Mouse (Mus musculus): ENCODE data around the gene Fmr1.
"Not testable (repeated sequence)": the region's sequence is repeated elsewhere in the genome, so short reads cannot be mapped to it uniquely, and the experiment has no call there.

Fmr1 gene

GRCm38 (mm10) chrX:68678333-68678740, at the start of gene Fmr1:
Fmr1 (plus strand) TSS chrX:68678541.
- DNase-seq (ENCODE audit: low read depth, low spot score) = peak; percentile 86

DNA sequence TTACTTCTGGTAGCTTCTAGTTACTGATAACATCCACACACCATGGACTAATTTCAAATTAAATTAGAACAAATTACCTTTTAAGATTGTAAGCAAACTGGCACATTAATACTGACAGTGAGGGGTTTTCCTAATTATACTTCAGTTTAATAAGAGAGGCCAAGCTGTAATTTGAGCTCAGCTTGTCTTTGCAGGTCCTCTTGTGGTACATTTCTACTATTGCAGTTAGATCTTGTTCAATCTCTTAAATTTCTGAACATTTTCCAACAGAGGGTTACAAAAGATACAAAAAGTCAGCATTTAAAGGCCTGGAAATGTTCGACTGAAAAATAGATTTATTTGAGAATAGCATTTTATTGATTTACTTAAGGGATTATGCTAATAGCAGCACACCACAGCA, 36.7 kb upstream of the Fmr1 start:
- DNase-seq (ENCODE audit: low read depth, low spot score) = no peak

DNA sequence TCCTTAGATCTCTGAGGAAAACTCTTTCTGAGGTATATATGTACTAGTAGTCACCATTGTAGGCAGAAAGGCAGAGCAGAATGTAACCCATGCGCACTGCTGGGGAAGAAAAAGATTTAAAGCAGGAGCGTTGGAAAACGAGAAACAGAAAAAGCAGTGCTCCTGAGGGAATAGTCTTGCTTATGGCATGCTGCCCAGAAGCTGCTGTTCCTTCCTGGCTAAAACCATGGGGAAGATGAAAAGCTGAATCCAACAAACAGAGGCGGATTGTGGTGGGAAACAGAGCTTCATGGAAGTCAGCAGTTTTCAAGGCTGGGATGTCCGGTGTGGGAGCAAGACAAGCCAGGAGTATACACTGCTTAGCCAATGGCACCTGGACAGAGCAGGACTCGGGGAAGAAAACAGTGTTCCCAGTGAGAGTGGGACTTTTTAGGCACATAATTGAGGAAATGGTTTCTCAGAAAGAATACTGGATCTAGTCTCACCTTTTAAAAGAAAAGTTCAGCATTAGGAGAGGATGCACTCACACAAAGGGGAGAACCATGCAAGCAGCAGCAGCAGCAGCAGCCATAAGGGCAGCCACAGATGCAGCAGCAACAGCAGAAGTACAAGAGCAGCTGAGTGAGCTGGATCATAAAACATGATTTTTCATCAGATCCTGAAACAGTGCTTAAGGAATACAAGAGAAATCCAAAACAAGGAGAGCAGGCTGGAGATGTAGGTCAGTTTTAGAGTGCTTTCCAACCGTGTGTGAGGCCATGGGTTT, 33.0 kb upstream of the Fmr1 start:
- DNase-seq (ENCODE audit: low read depth, low spot score) = no peak

- DNase-seq (ENCODE audit: low read depth, low spot score) = no peak
These were observed 833 bp upstream of the Fmr1 start for GRCm38 (mm10) chrX:68677508-68677907.

DNA sequence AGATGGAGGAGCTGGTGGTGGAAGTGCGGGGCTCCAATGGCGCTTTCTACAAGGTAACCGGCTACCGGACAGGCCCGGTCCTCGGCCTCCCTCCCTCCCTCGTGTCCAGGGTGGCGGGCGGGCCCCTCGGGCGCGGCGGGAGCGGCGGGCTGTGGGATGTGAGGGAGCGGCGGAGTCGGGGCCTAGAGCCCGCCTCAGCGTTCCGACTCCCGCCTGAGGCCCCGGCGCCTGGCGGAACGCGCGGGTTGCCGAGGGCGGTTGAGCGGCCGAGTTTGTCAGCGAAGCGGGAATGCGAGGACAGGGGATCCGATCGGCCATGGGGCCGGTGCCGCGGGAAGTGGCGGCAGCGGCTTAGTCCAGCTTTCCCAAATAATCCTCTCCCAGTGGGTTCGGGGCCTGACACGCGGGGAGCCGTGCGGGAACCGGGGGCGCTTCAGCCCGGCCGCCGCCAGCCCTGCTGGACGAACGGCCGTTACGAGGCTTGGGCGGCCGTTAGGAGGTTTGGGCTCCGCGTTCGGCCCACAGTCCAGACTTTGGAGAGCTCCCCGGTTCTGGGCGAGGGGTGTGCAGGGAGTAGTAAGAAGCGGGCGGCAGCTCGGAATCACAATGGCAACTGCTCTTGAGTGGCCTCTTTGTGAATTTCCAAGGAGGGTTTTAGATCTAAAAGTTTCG, 610 bp downstream of the Fmr1 start:
- DNase-seq (ENCODE audit: low read depth, low spot score) = peak; percentile 6

GRCm38 (mm10) chrX:68684706-68685105, 6.4 kb downstream of the Fmr1 start:
- DNase-seq (ENCODE audit: low read depth, low spot score) = no peak

DNA sequence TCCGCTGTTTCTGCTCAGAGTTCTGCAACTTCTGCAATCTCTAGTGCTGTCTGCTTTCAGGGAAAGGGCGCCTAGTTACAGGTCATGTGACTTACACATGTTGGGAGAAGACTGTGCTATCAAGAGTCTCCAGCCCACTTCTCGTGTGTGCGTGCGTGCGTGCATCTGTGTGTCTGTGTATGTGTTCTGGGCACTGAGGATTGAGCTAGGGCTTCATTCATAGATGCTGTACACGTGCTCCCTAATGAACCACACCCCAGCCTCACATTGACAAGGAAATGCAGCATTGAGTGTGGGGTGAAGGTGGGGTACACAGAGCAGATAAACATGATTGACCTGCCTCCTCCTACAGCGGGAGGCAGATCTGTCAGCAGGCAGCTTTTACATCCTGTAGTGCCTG, 13.6 kb downstream of the Fmr1 start:
- not testable (repeated sequence) for DNase-seq (ENCODE audit: low read depth, low spot score)

DNA sequence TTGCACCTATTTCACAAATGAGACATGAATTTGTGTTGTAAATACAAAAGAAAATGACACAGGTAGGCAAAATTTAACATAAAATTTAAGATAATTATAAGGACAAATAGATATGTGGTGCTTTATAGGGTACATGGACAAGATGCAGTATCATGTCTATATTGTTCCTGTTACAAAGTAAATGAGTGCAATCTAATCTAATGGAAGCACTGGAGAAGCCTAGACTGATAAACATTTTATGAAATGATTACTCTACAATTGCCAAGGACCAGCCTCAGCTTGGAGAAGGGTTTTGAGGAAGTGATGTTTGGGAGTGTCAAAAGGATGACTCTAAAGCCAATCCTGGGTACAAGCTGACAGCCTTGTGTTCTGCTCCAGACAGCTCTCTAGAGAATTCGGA, 58.6 kb downstream of the Fmr1 start:
- DNase-seq (ENCODE audit: low read depth, low spot score) = no peak

- no peak for DNase-seq (ENCODE audit: low read depth, low spot score)
These were observed 61.7 kb downstream of the Fmr1 start for GRCm38 (mm10) chrX:68740088-68740487.

GRCm38 (mm10) chrX:68761606-68762005, 83.3 kb downstream of the Fmr1 start, which contains the start of gene Fmr1nb:
Fmr1nb (plus strand) TSS chrX:68761839.
- no peak for DNase-seq (ENCODE audit: low read depth, low spot score)
